Mouse (Mus musculus) common myeloid progenitor, adult 5-6 weeks (primary cell): ENCODE measurements around the gene Boc. TPM values are rescaled to one million over a fixed set of nuclear protein-coding genes. Genes with fewer than 3 reads are reported as not detected.

Experiments used
- ATAC-seq: replicated peaks from 2 replicates; pipeline ENCODE4 v1.8.0; 2016; ENCODE audit warnings: low read depth, mild to moderate bottlenecking, moderate TSS enrichment, inconsistent platforms; ENCODE audit not compliant: poor library complexity, severe bottlenecking
- total RNA-seq: library from RNA; stranded (forward); fragments of 200-1000, 187-1606 nt; gene quantifications from 2 replicates; pipeline ENCODE4 v1.2.3, GENCODE M21; 2017

The Boc gene
- total RNA-seq, 1 experiment from 2014 or later: not detected

DNA sequence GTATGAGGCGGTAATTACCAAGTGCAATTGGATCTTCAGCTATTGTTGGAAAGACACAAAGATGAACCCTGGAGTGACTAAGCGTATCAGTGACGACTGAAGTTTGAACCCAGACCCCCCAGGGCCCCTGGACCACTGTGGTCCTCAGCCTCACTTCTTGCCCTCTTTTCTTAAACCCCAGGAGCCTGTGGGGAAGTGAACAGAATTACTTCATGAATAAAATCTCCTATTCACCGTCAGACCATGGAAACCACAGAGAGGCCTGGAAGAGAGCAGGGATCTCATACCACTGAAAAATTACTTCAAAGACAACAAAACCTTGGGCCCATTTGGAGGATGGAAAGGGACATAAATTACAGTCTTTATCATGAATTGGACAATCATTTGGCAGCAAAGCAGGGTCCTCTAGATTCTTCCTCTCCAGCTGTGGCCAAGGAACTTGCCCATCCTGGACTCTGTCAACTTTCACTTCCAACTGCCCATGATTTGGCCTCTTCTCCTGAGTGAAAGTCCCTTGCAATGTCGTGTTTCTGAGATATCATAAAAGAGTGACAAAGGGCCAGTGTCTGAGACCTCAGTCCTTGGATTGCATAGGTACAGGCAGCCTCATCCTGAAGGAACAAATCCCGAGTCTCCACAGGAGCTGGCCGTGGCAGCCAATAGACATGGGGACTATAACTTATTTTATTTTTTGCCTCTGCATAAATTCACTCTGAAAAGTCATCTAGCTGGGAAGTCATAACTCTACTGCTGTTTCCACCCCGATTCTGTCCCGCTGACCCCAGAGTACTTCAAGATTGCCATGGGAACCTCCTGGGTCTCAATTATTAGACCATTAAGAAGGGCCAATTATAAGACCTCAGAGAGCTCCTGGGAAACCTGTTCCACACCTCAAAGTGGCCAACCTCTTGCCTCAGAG is 2.6 kb downstream of the Boc start:
- no peak for ATAC-seq

DNA sequence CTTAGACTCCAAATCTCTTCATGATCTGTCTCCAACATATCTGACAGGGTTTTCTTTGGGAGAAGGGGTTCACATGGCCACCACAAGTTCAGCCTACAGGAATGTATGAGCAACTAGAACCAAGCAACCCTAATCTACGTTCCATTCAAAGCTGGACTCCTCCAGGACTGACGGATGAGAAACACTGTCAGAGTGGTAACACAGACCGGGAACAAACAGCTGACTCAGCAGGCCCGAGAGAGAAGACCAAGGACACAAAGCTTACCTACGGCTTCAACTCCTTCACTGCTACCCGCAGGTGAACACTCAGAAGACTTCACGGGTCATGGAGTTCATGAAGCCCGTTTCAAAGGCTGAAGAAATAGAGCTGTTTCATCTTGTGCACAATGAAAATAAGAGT is 4.8 kb downstream of the Boc start:
- ATAC-seq: no peak

DNA sequence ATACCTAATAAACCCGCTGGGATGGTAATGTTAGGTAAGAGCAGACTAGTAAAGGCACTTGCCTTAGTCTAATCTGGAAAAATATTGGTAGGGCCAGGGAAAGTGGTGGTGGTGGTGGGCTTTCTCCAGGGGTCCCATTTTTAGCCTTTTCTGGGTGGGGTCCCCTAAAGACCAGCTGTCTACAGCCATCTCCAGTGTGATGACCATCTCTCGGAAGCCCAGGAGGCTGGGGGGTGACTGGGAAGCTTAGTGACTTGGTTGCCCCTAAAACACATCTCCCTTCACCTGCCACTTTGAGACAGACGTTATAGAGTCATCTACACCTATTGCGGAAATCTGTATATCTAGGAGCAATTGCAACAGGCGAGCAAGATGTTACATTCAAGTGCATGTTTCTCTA is 6.0 kb downstream of the Boc start:
- ATAC-seq: no peak

DNA sequence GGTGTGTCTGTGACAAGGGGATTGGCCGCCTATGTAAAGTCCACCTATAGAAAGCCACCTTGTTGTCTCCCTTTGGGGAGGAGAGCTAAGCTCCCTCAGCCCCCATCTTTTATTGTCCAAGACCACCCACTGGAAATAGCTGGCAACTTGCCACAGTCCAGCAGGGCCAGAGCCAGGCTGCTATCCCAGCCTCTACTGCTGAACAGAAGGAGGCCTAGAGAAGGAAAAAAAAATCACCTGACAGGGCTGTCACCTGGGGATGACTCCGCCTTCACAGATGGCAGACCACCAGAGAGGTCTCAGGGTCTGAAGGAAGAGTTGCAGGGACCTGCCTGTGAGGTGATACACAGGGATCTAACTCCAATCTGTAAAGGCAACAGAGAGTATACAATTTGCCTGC is 6.7 kb downstream of the Boc start:
- ATAC-seq: no peak

DNA sequence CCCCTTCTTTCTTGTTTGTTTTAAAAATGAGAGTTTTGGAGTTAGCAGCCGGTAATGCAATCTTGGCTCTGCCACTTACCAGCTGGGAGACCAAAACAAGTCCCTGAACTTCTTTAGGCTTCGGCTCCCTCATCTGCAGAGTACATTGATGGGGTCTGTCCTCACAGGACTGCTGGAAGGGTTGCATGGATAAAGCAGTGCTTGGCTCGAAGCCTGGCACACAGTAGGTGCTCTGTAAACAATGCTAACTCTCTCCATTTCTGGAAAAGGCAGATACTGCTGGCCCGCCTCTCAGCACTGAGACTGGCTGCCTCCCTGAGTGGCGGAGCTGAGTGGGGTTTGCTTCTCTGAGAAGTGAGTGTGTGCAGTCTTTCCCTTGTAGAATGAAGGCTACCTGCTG is 7.2 kb downstream of the Boc start:
- ATAC-seq: no peak

DNA sequence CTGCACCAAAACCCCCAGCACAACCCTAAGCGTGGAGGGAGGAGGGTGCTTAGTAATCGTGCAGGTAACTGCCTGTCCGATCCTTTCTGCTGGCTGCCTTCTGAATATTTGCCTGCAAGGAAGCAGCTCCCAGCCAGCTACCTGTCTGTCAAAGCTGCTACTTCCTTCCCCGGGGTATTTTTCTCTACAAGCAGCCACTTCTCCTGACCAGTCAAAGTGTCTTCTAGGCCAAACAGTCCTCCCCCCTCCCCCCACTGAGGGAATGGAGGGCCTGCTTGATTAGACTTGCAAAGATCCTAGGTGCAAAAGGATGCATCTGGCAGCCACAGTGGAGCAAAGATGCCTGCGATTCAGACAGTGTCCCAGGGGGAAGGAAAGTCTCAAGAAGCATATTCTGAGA is 7.9 kb downstream of the Boc start:
- no peak for ATAC-seq

DNA sequence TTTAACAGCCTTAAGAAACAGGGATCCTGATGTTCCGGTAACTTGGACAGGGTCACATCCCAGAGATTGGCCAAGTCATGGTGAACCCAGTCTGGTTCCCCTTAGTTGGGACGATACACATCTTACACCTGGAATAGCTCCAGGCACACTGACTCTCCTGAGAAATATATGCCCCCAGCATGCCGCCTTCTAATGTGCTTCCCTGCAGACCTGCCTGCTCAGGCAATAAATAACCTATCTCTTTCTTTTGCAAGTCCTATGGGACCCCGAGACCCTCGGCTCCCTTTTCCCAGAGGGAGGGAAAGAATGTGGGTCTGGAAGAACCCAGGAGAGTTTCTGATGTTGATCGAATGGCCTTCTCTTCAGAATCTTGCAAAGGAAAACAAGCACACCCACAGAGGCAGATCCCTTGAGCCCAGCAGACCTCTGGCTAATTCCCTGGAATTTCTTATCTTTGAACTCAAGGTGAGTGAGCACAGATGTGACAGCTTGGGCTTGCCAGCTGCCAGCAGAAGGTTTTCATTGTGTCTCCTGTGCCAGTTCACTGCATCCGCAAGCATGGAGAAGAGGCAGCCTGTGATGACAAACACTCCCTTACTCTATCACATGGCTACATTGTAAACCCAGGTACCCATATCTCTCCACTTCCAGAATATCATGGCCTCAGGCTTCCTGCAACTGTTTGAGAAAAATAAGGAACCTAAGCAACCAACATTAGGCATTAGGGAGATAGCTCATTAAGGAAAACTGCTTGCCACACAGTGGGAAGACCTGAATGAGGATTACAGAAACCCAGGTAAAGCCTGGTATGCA is 8.6 kb downstream of the Boc start:
- ATAC-seq: no peak

DNA sequence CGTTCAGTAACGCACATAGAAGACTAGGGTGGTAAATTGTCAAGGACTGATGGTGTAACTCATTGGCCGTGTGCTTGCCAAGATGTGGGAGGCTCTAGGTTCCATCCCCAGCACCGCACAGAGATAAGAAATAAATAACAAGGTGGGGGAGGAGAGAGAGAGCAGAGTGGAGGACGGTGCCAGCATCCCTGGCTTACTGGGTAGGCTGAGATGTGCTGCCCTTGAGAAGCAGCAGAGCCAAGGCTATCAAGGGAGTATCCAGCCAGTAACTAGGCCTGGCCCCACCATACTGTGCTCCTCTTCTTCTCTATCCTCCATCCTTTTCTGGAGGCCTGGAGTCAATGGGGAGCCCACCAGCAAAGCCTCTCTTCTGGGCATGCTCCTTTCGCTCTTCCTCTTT is 9.3 kb downstream of the Boc start:
- ATAC-seq: no peak

DNA sequence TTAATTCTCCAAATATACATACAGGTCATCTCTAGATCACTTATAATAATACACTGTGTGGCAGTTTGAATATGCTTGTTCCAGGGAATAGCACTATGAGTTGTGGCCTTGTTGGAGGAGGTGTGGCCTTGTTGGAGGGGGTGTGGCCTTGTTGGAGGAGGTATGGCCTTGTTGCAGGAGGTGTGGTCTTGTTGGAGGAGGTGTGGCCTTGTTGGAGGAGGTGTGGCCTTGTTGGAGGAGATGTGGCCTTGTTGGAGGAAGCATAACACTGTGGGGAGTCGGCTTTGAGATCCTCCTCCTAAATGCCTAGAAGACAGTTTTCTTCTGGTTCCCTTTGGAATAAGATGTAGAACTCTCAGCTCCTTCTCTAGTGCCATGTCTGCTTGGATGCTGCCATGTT is 10.7 kb downstream of the Boc start:
- ATAC-seq: no peak

DNA sequence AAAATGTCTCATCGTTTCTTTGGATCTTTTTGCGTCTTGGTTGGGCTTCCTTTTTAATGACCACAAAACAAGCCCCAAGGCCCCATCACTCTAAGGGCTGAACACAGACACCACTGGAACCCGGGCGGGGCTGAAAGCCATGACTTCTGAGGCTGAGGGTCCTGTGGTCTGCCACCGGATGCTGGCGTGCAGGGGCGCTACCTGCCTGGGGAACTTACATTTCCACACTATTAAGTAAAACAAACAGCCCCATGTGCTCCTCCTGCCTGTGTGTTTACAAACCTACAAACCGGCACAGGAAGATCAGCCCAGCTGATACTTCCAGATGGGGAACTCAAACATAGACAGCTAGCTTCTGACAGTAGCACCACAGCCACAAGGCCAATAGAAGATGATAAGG is 11.9 kb downstream of the Boc start:
- ATAC-seq: peak; percentile 80

DNA sequence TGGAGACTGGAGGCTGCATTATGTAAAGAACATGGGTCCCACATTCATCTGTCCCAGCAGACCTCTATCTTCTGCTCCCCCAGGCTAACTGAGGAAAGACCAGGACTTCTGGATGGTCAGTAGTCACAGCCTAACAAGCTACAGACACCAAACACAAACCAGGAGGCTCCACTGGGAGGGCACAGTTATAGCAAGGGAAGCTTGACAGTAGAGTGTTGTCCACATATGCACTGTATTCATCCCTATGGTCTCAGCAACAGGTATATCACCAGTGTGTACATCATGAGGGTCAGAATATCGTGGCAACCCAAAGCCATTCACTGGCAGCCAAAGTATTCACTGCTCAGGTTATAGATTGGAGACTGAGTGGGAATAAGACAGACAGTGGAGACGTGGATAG is 12.8 kb downstream of the Boc start:
- no peak for ATAC-seq

DNA sequence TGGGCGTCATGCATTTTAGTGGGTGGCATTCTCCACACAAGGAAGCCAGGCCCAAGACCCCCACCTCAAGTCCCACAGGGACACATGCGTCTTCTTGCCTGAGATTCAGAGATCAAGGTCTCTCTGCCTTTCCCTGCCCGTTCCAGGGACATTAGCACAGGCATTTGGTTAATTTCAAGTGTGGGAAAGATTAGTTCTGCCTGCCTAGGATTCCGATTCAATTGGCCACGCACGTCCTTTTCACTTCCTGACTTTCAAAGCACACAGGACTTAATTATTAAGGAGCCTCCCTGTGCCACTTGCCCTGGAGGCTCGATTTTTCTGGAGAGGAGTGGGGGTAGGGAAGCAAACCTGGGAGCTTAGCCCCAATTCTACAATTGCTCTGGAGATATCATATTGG is 13.5 kb downstream of the Boc start:
- ATAC-seq: no peak

DNA sequence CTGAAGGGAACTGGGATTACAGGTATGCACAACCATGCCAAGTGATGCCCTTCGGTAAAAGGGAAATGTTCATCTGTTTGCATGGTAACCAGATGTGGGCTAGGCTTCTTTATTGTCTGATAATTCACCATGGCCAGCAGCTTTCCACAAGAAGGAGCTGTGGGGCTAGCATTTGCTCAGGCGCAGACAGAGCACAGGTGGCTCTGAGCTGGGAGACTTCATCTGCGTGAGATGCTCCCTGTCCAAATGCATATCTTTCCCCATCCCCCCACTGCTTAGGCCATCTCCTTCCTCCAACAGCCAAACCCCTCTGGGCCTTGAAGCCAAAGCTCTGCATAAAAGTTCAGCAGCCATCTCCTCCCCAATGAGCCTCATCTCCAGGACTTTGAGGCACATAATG is 15.6 kb downstream of the Boc start:
- no peak for ATAC-seq

DNA sequence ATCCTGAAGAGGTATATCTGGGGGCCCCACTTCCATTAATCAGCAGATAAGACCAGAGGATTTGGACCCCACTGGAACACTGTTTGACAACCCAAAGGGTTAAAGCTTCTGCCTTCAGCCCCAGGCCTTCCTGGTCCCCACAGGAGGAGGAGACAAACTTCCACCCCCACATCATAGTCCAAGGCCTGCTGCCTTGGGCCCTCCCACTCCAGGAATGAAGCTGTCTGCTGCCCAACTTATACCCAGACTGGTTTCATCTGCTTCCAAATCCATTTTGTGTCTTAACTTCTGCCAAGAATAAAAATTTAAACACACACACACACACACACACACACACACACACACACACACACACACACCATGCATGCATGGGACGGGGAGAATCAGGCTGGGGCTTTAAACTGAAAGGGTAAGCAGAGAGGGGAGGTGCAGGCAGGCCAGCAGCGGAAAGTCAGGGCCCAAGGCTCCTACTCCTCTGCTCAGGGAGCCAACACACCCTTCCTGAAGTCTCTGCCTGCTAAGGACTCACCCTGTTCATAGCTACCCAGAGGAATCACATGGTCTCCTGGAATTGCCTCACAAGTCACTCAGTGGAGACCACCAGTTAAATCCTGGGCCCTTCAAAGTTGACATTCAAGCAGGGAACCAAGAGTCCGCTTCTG is 16.5 kb downstream of the Boc start:
- no peak for ATAC-seq

DNA sequence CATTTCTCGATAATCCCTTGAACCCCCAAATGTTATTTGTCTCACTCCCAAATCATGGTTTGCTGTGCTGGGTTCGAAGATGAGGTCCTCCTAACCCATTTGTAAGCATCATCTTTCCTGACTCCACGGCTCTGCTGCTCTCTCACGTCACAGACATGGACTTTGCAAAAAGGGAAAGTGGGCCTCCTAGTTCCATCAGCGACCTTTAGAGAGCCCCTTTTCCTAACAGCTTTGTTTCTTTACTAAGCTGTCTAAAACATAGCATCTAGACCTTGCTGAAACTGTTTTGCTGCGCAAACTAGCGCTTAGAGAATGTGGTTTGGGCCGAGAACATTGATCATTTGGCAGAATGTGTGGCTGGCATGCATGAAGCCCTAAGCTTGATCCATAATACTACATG is 19.1 kb downstream of the Boc start:
- ATAC-seq: no peak

DNA sequence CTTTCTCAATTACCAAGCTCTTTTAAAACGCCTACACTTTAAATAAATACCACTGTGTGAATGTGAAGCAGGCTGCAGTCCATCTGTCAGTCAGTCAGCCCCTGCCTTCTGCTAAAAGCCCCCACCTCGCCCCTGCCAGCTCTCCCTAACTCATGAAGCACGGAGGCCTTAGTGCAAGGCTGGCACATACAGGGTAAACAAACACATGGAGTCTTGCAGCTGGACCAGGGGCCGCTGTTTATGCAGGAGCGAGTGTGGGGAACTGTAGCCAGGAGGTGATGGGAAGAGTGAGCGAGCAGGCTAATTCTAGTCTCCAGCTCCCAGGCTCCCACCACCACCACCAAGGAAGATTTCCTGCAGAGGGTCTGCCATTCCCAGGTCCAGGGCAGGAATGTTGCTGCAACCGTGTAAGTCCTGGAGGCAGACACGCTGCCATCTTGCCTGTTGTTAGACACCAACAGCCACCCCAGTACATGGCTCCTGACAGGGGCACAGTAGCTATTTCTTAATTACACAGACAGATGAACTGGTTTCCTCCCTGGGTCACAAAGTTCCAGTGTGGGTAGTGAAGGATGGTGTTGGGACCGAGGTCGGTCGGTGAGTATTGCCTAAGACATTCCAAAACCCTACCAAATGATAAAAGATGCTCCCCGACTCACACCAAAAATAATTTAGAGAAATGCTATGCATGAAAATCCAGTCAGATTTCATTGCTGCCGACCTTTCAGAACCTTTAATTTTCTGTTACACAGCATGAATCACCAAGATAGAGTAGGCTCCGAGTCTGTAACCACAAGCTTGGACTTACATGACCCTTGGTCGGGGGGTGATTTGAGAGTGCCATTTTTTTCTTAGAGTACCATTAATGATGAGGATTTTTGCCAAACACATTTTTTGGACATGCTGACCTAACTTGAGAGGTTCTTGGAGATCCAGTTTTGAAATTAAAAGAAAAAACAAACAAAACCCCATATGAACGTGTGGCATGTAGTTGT is 20.0 kb downstream of the Boc start:
- no peak for ATAC-seq

DNA sequence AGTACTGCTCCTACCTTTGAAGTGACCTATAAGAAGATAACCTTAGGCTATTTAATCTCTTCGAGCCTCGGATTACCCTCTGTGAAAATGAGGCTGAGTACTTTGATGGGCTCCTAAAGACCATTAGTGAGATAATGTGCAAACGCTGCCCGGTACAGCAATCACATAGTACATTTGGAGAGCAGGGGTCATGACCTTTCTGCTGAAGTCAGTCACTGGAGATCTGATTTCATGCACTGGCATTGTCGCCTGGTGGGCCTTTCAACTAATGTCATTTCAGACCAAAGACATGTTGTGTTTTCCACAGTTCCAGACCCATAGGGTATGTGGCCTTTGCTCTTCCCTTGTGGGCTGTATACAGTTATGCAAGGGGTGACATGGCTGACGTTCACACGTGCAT is 24.6 kb downstream of the Boc start:
- ATAC-seq: no peak

DNA sequence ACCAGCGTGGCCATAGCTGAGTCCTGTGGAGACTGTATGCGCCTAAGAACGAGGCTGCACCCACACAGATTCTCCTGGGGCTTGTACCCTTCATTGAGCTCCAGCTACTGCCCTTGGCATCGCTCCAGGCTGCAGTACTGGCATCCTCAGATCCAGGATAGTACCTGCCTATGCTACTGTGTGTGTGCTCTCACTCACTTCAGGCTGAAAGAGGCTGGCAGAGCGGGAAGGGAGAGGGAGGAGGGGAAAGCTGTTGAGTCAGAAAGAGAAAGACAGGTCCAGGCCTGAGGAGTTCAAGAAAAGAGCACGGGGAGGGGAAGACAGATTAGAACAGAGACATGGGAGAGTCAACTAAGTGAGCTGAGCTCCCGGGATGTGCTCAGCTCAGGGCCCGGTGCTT is 25.2 kb downstream of the Boc start:
- no peak for ATAC-seq

DNA sequence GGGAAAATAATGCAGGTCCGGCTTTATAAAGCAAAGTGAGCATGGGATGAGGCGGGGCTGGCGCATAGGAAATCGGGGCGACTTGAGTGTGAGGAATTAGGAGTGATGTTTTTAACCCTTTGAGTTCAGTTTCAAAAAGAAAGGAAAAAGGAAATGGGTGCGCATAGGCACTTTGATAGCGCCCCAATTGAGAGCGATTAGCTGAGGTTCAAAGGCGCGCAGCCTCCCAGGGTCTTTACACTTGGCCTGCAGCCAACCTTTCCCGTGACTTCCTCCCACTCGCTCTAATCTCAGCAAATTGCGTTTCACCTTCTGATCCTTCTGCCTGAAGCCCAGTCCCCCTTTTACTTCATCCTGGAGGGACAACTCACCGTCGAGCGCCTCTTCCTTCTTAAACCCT is 25.8 kb downstream of the Boc start:
- ATAC-seq: no peak
